Mouse (Mus musculus) liver, postnatal 0 days (tissue): ENCODE measurements at regions not wholly inside any gene's neighbourhood (a gene's known extent, or its start where the extent isn't known, plus 50 kb on each side); places are given as distances from the start of the nearest gene placed in this dataset.
A peak's percentile ranks its signal among the peaks of the same experiment; 100 is the strongest.

Experiments used
- ATAC-seq: fragments of 200-750 bp; cut with Nextera tagmentation; 2 replicates; pipeline ENCODE4 v1.8.0; 2017; ENCODE audit warnings: mild to moderate bottlenecking, moderate library complexity
- DNase-seq: peaks from one replicate; pipeline ENCODE4 v3.0.0-alpha.2; 2016
- H3K27ac ChIP-seq: fragments of 300-500 bp; sonication (generic); 2 replicates; pipeline ENCODE4 v1.5.1; 2014; ENCODE audit warnings: antibody characterized with exemption, moderate library complexity, mild to moderate bottlenecking, low read depth
- H3K27me3 ChIP-seq: fragments of 300-500 bp; sonication (generic); 2 replicates; pipeline ENCODE4 v1.6.1; 2014; ENCODE audit warnings: low read length, control low read depth, mixed read lengths; ENCODE audit not compliant: insufficient read depth
- H3K36me3 ChIP-seq: fragments of 300-500 bp; sonication (generic); replicated peaks from 2 replicates; pipeline ENCODE4 v1.6.1; 2014; ENCODE audit warnings: mild to moderate bottlenecking, control low read depth, low read length, moderate library complexity, mixed read lengths; ENCODE audit not compliant: insufficient read depth
- H3K4me1 ChIP-seq: fragments of 300-500 bp; sonication (generic); 2 replicates; pipeline ENCODE4 v1.6.1; 2014; ENCODE audit warnings: antibody characterized with exemption, mild to moderate bottlenecking, control low read depth; ENCODE audit not compliant: insufficient read depth
- H3K4me2 ChIP-seq: fragments of 300-500 bp; sonication (generic); 2 replicates; pipeline ENCODE4 v1.6.1; 2014; ENCODE audit warnings: low read depth, mild to moderate bottlenecking, low read length, moderate library complexity, mixed read lengths
- H3K4me3 ChIP-seq: fragments of 300-500 bp; sonication (generic); 2 replicates; pipeline ENCODE4 v1.5.1; 2014; ENCODE audit warnings: low read depth, low read length
- H3K9ac ChIP-seq: fragments of 300-500 bp; sonication (generic); replicated peaks from 2 replicates; pipeline ENCODE4 v1.6.1; 2014; ENCODE audit warnings: mild to moderate bottlenecking, moderate library complexity
- H3K9me3 ChIP-seq: fragments of 300-500 bp; sonication (generic); 2 replicates; pipeline ENCODE4 v1.6.1; 2016; ENCODE audit warnings: mild to moderate bottlenecking, control low read depth, low read length, mixed read lengths
- CTCF ChIP-seq: sonication (generic); IDR thresholded peaks from 2 replicates; pipeline ENCODE4 v1.5.1; 2016; ENCODE audit warnings: antibody characterized with exemption, low read depth
- EP300 ChIP-seq: IDR thresholded peaks from 2 replicates; pipeline ENCODE4 v1.6.1; 2016; ENCODE audit warnings: antibody characterized with exemption, low read depth, mild to moderate bottlenecking
- WGBS: fragments of 180-500 bp; shearing (Covaris S2); extraction: QIAGEN DNeasy Blood & Tissue Kit; methylation state at CpG from one replicate; pipeline ENCODE4 v1.1.7; 2014; ENCODE audit not compliant: insufficient replicate concordance; 5-methylcytosine and 5-hydroxymethylcytosine counted together

- Histone ChIP-seq H3K4me1 (peaks cover 36% of the 10 kb centered on the region), H3K36me3 (no peaks in the 10 kb centered on the region), H3K9me3 (no peaks in the 10 kb centered on the region), H3K27ac (no peak overlapping the region), H3K4me2 (no peak overlapping the region), H3K9ac (no peak overlapping the region), H3K27me3 (no peaks in the 10 kb centered on the region), H3K4me3 (no peak overlapping the region)
- ATAC-seq: no peak
- DNase-seq: no peak
- TF ChIP-seq CTCF (no peak), EP300 (no peak)
- WGBS: 49% methylated on average over 7 of the region's 7 CpGs
Observed at GRCm38 (mm10) chr13:51908514-51908913, 62.0 kb downstream of the Gadd45g start.

- DNase-seq (peak; percentile 40), ATAC-seq (peak; percentile 90)
- no peak overlapping the region for H3K9ac ChIP-seq
- no peak overlapping the region for H3K4me3 ChIP-seq
- peak overlapping the region; percentile 70 for H3K27ac ChIP-seq
- 41% methylated on average over 17 of the region's 17 CpGs for WGBS
- H3K4me2 ChIP-seq: peak overlapping the region; percentile 42
- H3K36me3 ChIP-seq: no peaks in the 10 kb centered on the region
- 0 out of 2 replicates have a peak, but pooled peaks cover under 1% of the 10 kb centered on the region for H3K27me3 ChIP-seq
- TF ChIP-seq EP300 (no peak), CTCF (no peak)
- H3K9me3 ChIP-seq: no peaks in the 10 kb centered on the region
- peaks cover 21% of the 10 kb centered on the region for H3K4me1 ChIP-seq
Observed at GRCm38 (mm10) chr13:51911296-51911998, 65.0 kb downstream of the Gadd45g start.

DNA sequence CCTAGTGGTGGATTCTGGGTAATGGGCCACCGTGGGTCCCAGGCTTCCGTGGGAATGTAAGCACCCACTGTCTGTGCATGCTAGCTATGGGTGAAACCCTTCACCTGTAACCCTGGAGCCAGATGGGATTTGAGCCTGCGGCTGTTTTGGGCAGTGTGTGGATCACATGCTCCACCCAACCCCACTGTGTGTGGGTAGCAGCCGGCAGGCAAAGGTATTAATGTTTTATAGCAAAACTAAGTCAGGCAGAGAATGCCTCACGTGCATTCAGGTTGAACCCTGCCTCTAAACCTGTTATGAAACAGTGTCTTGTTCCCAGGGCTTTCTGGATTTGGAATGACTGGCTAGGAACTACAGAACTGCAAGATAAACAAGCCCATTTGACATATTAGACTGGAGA is 66.0 kb downstream of the Gadd45g start:
- TF ChIP-seq EP300: no peak
- no peak for TF ChIP-seq CTCF
- ATAC-seq (no peak), DNase-seq (no peak)
- no peak overlapping the region for H3K9ac ChIP-seq
- peaks cover 21% of the 10 kb centered on the region for H3K4me1 ChIP-seq
- no peaks in the 10 kb centered on the region for H3K9me3 ChIP-seq
- no peaks in the 10 kb centered on the region for H3K36me3 ChIP-seq
- H3K27me3 ChIP-seq: 0 out of 2 replicates have a peak, but pooled peaks cover 3% of the 10 kb centered on the region
- H3K4me3 ChIP-seq: no peak overlapping the region
- WGBS: 61% methylated on average over 5 of the region's 5 CpGs
- H3K4me2 ChIP-seq: no peak overlapping the region
- peak overlapping the region; percentile 70; the same call in 1 of the 2 replicates for H3K27ac ChIP-seq

DNA sequence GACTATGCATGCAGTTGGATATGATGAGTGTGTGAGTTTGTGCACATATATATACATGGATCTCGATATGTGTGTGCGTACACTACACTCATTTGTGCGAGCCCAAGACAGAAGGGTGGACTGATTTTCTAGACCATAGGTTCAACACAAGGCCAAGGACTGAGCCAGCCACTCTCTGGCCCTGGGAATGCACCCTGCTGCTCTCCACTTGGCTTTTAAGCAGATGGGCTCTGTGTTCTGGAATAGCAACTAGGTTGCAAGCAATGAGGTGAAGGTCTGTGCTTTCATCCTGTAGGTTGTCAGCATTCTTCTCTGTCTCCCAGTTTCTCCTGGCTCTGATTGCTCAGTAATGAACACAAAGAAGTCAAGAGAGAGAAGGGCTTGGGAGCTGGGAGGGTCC is 66.5 kb downstream of the Gadd45g start:
- no peak for ATAC-seq
- H3K27me3 ChIP-seq: 0 out of 2 replicates have a peak, but pooled peaks cover 3% of the 10 kb centered on the region
- H3K9me3 ChIP-seq: no peaks in the 10 kb centered on the region
- H3K27ac ChIP-seq: no peak overlapping the region
- 77% methylated on average over 3 of the region's 3 CpGs for WGBS
- no peak for TF ChIP-seq EP300
- TF ChIP-seq CTCF: no peak
- no peak overlapping the region for H3K4me3 ChIP-seq
- peaks cover 16% of the 10 kb centered on the region for H3K4me1 ChIP-seq
- H3K4me2 ChIP-seq: no peak overlapping the region
- H3K36me3 ChIP-seq: no peaks in the 10 kb centered on the region
- no peak overlapping the region for H3K9ac ChIP-seq
- DNase-seq: no peak

DNA sequence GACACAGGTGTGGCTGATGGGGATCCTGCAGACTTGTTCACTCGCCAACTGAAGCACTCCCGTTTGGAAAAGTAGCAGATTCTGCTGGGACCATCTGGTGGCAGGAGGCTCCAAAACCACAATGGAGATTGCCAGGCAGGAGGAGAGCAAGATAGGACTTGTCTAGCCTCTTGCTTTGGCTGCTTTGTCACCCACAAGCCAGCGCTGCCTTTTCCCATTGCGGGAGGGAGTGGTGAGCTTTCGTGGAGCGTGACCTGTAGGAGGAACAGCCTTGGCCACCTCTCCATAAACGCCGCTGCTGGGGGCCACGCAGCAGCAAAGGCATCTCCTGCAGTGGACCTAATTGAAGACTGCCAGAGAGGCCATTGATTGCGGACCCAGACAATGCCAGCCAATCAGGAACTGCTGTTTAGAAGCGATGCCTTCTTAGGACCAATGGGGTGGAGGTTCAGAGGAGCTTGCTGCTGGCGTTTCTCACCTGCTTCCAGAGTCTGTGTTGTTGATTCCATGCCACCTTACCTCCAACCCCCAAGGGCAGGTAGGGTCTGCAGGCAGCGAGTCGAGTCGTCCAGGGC is 70.3 kb downstream of the Gadd45g start:
- Histone ChIP-seq H3K36me3 (no peaks in the 10 kb centered on the region), H3K27ac (no peak overlapping the region), H3K4me2 (no peak overlapping the region), H3K27me3 (0 out of 2 replicates have a peak, but pooled peaks cover 3% of the 10 kb centered on the region), H3K4me1 (peaks cover 13% of the 10 kb centered on the region), H3K9me3 (no peaks in the 10 kb centered on the region), H3K9ac (no peak overlapping the region), H3K4me3 (no peak overlapping the region)
- TF ChIP-seq CTCF (no peak), EP300 (no peak)
- ATAC-seq (no peak), DNase-seq (no peak)
- WGBS: 52% methylated on average over 15 of the region's 15 CpGs

- H3K27me3 ChIP-seq: 0 out of 2 replicates have a peak, but pooled peaks cover 3% of the 10 kb centered on the region
- TF ChIP-seq CTCF (no peak), EP300 (no peak)
- no peak overlapping the region for H3K27ac ChIP-seq
- no peak for DNase-seq
- H3K4me3 ChIP-seq: no peak overlapping the region
- no peaks in the 10 kb centered on the region for H3K9me3 ChIP-seq
- no peak for ATAC-seq
- no peaks in the 10 kb centered on the region for H3K36me3 ChIP-seq
- H3K4me2 ChIP-seq: no peak overlapping the region
- 72% methylated on average over 7 of the region's 7 CpGs for WGBS
- H3K9ac ChIP-seq: no peak overlapping the region
- peaks cover 8% of the 10 kb centered on the region for H3K4me1 ChIP-seq
Observed at GRCm38 (mm10) chr13:51917658-51918057, 71.2 kb downstream of the Gadd45g start.
